Comparison of ENCODE assay signal across 8 mouse cellular contexts in genomic region chr7:35233861-35234260, GRCm38 (mm10). TPM values are rescaled to one million over a fixed set of nuclear protein-coding genes. Genes with fewer than 3 reads are reported as not detected.
DNase-seq lines count a peak whose midpoint lies in the region; ATAC-seq and TF ChIP-seq lines count a peak whose summit lies in the region.

No protein-coding gene starts in this region.

- peak overlapping the region; percentile 53 for H3K4me2 ChIP-seq in lung, postnatal 0 days (replicated peaks; ENCODE audit: low read depth, low read length)
- H3K4me2 ChIP-seq in embryonic facial prominence, embryonic 12.5 days (replicated peaks), result peak overlapping the region; percentile 45
- peak overlapping the region; percentile 62 for H3K4me2 ChIP-seq in intestine, embryonic 14.5 days (ENCODE audit: low read length)
- peak overlapping the region; percentile 58 for H3K4me2 ChIP-seq in neural tube, embryonic 15.5 days

- H3K9me3 ChIP-seq in lung, postnatal 0 days (ENCODE audit: low read length), result peaks cover 4% of the 10 kb centered on the region; the same call in 1 of the 2 replicates
- H3K9me3 ChIP-seq in embryonic facial prominence, embryonic 12.5 days, result no peaks in the 10 kb centered on the region
- no peaks in the 10 kb centered on the region for H3K9me3 ChIP-seq in intestine, embryonic 14.5 days (ENCODE audit: control insufficient read depth, low read length)
- no peaks in the 10 kb centered on the region for H3K9me3 ChIP-seq in neural tube, embryonic 15.5 days (replicated peaks)

- ATAC-seq in lung, postnatal 0 days, result no peak
- ATAC-seq in embryonic facial prominence, embryonic 12.5 days (ENCODE audit: insufficient number of reproducible peaks, insufficient read depth, low FRiP score, low TSS enrichment), result no peak
- ATAC-seq in intestine, embryonic 14.5 days (replicated peaks; ENCODE audit: low FRiP score, low TSS enrichment, low read depth), result no peak
- no peak for ATAC-seq in neural tube, embryonic 15.5 days (ENCODE audit: low FRiP score)

- no peak overlapping the region for H3K27ac ChIP-seq in lung, postnatal 0 days (ENCODE audit: low read length)
- H3K27ac ChIP-seq in embryonic facial prominence, embryonic 12.5 days, result peak overlapping the region; percentile 91
- H3K27ac ChIP-seq in intestine, embryonic 14.5 days (ENCODE audit: low read depth), result peak overlapping the region; percentile 90
- peak overlapping the region; percentile 94 for H3K27ac ChIP-seq in neural tube, embryonic 15.5 days (replicated peaks)

- no peak for TF ChIP-seq CTCF in lung, postnatal 0 days (IDR thresholded peaks at IDR 0.05)

- H3K36me3 ChIP-seq in lung, postnatal 0 days (ENCODE audit: insufficient read depth, low read length), result no peaks in the 10 kb centered on the region
- H3K36me3 ChIP-seq in embryonic facial prominence, embryonic 12.5 days, result no peaks in the 10 kb centered on the region
- no peaks in the 10 kb centered on the region for H3K36me3 ChIP-seq in intestine, embryonic 14.5 days (ENCODE audit: control insufficient read depth, insufficient read depth, low read length)
- no peaks in the 10 kb centered on the region for H3K36me3 ChIP-seq in neural tube, embryonic 15.5 days

- H3K4me3 ChIP-seq in lung, postnatal 0 days (ENCODE audit: low read depth, low read length), result peak overlapping the region; percentile 54
- peak overlapping the region; percentile 54 for H3K4me3 ChIP-seq in embryonic facial prominence, embryonic 12.5 days
- peak overlapping the region; percentile 69 for H3K4me3 ChIP-seq in intestine, embryonic 14.5 days (ENCODE audit: low read depth, low read length)
- H3K4me3 ChIP-seq in neural tube, embryonic 15.5 days (replicated peaks), result peak overlapping the region; percentile 65

- H3K4me1 ChIP-seq in lung, postnatal 0 days (ENCODE audit: insufficient read depth, low read depth, low read length), result no peaks in the 10 kb centered on the region
- no peaks in the 10 kb centered on the region for H3K4me1 ChIP-seq in embryonic facial prominence, embryonic 12.5 days
- H3K4me1 ChIP-seq in intestine, embryonic 14.5 days (replicated peaks; ENCODE audit: control insufficient read depth, insufficient read depth, low read length), result 0 out of 2 replicates have a peak, but pooled peaks cover 9% of the 10 kb centered on the region
- H3K4me1 ChIP-seq in neural tube, embryonic 15.5 days, result peaks cover 23% of the 10 kb centered on the region

- TF ChIP-seq EP300 in lung, postnatal 0 days (IDR thresholded peaks at IDR 0.05), result no peak

- whole genome bisulfite sequencing in lung, postnatal 0 days, result 44% methylated on average over 12 of the region's 12 CpGs
- WGBS in embryonic facial prominence, embryonic 12.5 days, result 41% methylated on average over 12 of the region's 12 CpGs
- WGBS in intestine, embryonic 14.5 days, result 48% methylated on average over 12 of the region's 12 CpGs
- 44% methylated on average over 12 of the region's 12 CpGs for WGBS in neural tube, embryonic 15.5 days

- no peak overlapping the region for H3K9ac ChIP-seq in lung, postnatal 0 days (replicated peaks; ENCODE audit: low read depth)
- H3K9ac ChIP-seq in embryonic facial prominence, embryonic 12.5 days, result peak overlapping the region; percentile 45
- H3K9ac ChIP-seq in intestine, embryonic 14.5 days (ENCODE audit: low read length), result peak overlapping the region; percentile 61
- H3K9ac ChIP-seq in neural tube, embryonic 15.5 days (replicated peaks), result peak overlapping the region; percentile 55

- DNase-seq in lung, postnatal 0 days (ENCODE audit: low spot score), result no peak
- no peak for DNase-seq in lung, postnatal 25 days (ENCODE audit: low spot score)
- no peak for DNase-seq in intestine, embryonic 14.5 days (ENCODE audit: low spot score)
- no peak for DNase-seq in thymus, postnatal 10 days (ENCODE audit: low spot score in 2 of 2)
- DNase-seq in left cerebral cortex, adult 8-10 months (ENCODE audit: low spot score in 2 of 2), result no peak
- no peak for DNase-seq in layer of hippocampus, adult 8-10 months (ENCODE audit: low spot score in 2 of 2)

- no peaks in the 10 kb centered on the region for H3K27me3 ChIP-seq in lung, postnatal 0 days (replicated peaks; ENCODE audit: insufficient read depth, low read length)
- no peaks in the 10 kb centered on the region for H3K27me3 ChIP-seq in embryonic facial prominence, embryonic 12.5 days
- H3K27me3 ChIP-seq in intestine, embryonic 14.5 days (replicated peaks; ENCODE audit: control insufficient read depth, insufficient read depth, low read length), result no peaks in the 10 kb centered on the region
- no peaks in the 10 kb centered on the region for H3K27me3 ChIP-seq in neural tube, embryonic 15.5 days (replicated peaks)

RNA-seq across cellular contexts. Expression of gene Lrp3, which starts 18.6 kb away (rescaled TPM):
- polyA plus RNA-seq in lung, postnatal 0 days (2015; fragmentation: Nextera tagmentation; extraction: Ambion mirVana), result 6.6 and 8.5 TPM in 2 replicates
- polyA plus RNA-seq in embryonic facial prominence, embryonic 12.5 days (2016; fragmentation: Nextera tagmentation; extraction: Ambion mirVana), result 10.5 and 11.9 TPM in 2 replicates
- polyA plus RNA-seq in intestine, embryonic 14.5 days (2014; fragmentation: Nextera tagmentation; extraction: Ambion mirVana), result 7.0 and 8.6 TPM in 2 replicates
- polyA plus RNA-seq in neural tube, embryonic 15.5 days (2015; fragmentation: Nextera tagmentation; extraction: Ambion mirVana), result 22.7 and 28.2 TPM in 2 replicates
- 10 to 100 TPM; 74.3 to 86.0 (median 77.5) TPM for total RNA-seq in left cerebral cortex, adult 8-10 months (2022)
- total RNA-seq in layer of hippocampus, adult 8-10 months (2022), result 10 to 100 TPM; 69.0 to 77.4 (median 72.4) TPM

RNA-seq across cellular contexts. Expression of gene Slc7a10, which starts 47.7 kb away (rescaled TPM):
- 20.1 and 21.7 TPM in 2 replicates for polyA plus RNA-seq in lung, postnatal 0 days (2015; fragmentation: Nextera tagmentation; extraction: Ambion mirVana)
- polyA plus RNA-seq in embryonic facial prominence, embryonic 12.5 days (2016; fragmentation: Nextera tagmentation; extraction: Ambion mirVana), result 1.7 and 3.0 TPM in 2 replicates
- polyA plus RNA-seq in intestine, embryonic 14.5 days (2014; fragmentation: Nextera tagmentation; extraction: Ambion mirVana), result 0.70 and 0.81 TPM in 2 replicates
- polyA plus RNA-seq in neural tube, embryonic 15.5 days (2015; fragmentation: Nextera tagmentation; extraction: Ambion mirVana), result 24.1 and 25.6 TPM in 2 replicates
- total RNA-seq in left cerebral cortex, adult 8-10 months (2022), result 10 to 100 TPM; 36.2 to 45.5 (median 37.5) TPM
- 10 to 100 TPM; 34.9 to 45.2 (median 40.4) TPM for total RNA-seq in layer of hippocampus, adult 8-10 months (2022)
